Mouse (Mus musculus) lung, adult 2 months (tissue): ENCODE measurements around the gene Dync1h1.

Source experiments
- CTCF ChIP-seq: fragments of 200-500 bp; IDR thresholded peaks from 2 replicates; pipeline ENCODE4 v1.5.1; 2011; ENCODE audit warnings: mild to moderate bottlenecking, low read length, control low read depth; ENCODE audit not compliant: insufficient read depth
- POLR2A ChIP-seq: fragments of 200-500 bp; IDR thresholded peaks from 2 replicates; pipeline ENCODE4 v1.6.1; 2011; ENCODE audit warnings: low read depth, mild to moderate bottlenecking, control low read depth, low read length, borderline replicate concordance; ENCODE audit errors: extremely low read depth

- TF ChIP-seq CTCF: no peak
- peak; percentile 81 for TF ChIP-seq POLR2A
Observed at GRCm38 (mm10) chr12:110591260-110591883, 9.9 kb upstream of the Dync1h1 start.
